21 mouse cellular contexts compared by ENCODE assay signal in genomic region chr6:102556497-102556896, GRCm38 (mm10). TPM values are rescaled to one million over a fixed set of nuclear protein-coding genes. Genes with fewer than 3 reads are reported as not detected.
DNase-seq lines count a peak whose midpoint lies in the region; ATAC-seq and TF ChIP-seq lines count a peak whose summit lies in the region.
"Had no signal": no experiment of that assay in that cellular context is flagged by ENCODE, and none has a peak within 500 bp of the region (broad histone marks: within the 10 kb centered on the region; RNA-seq: fewer than 3 reads in every experiment).

No protein-coding gene starts in this region.

- no peak overlapping the region for H3K9ac ChIP-seq in intestine, embryonic 15.5 days
- H3K9ac ChIP-seq in intestine, postnatal 0 days (ENCODE audit: low read depth, low read length) = no peak overlapping the region
- H3K9ac ChIP-seq: embryonic facial prominence, embryonic 15.5 days; lung, embryonic 14.5 days; midbrain, embryonic 15.5 days had no signal

- H3K9me3 ChIP-seq in intestine, embryonic 15.5 days = no peaks in the 10 kb centered on the region
- no peaks in the 10 kb centered on the region for H3K9me3 ChIP-seq in intestine, postnatal 0 days (ENCODE audit: control insufficient read depth)
- H3K9me3 ChIP-seq: embryonic facial prominence, embryonic 15.5 days; midbrain, embryonic 15.5 days had no signal

- TF ChIP-seq CTCF in intestine, postnatal 0 days (IDR thresholded peaks at IDR 0.05; ENCODE audit: low read depth) = no peak

- no peaks in the 10 kb centered on the region for H3K27me3 ChIP-seq in intestine, embryonic 15.5 days (replicated peaks)
- no peaks in the 10 kb centered on the region for H3K27me3 ChIP-seq in intestine, postnatal 0 days (replicated peaks; ENCODE audit: control insufficient read depth, insufficient read depth, low read length)
- H3K27me3 ChIP-seq: embryonic facial prominence, embryonic 15.5 days; midbrain, embryonic 15.5 days had no signal

- no peak overlapping the region for H3K27ac ChIP-seq in intestine, embryonic 15.5 days
- no peak overlapping the region for H3K27ac ChIP-seq in intestine, postnatal 0 days (ENCODE audit: low read depth, low read length)
- H3K27ac ChIP-seq: embryonic facial prominence, embryonic 15.5 days; gastrocnemius, adult 2 months; macrophage; midbrain, embryonic 15.5 days had no signal

- H3K4me2 ChIP-seq in intestine, embryonic 15.5 days (replicated peaks) = no peak overlapping the region
- H3K4me2 ChIP-seq in intestine, postnatal 0 days (replicated peaks; ENCODE audit: low read depth) = no peak overlapping the region
- H3K4me2 ChIP-seq: embryonic facial prominence, embryonic 15.5 days; lung, embryonic 14.5 days; midbrain, embryonic 15.5 days had no signal

- WGBS in intestine, embryonic 15.5 days = 58% methylated on average over 3 of the region's 3 CpGs
- WGBS in intestine, postnatal 0 days = 60% methylated on average over 3 of the region's 3 CpGs

- H3K36me3 ChIP-seq in intestine, embryonic 15.5 days = no peaks in the 10 kb centered on the region
- no peaks in the 10 kb centered on the region for H3K36me3 ChIP-seq in intestine, postnatal 0 days (ENCODE audit: control insufficient read depth, insufficient read depth)
- H3K36me3 ChIP-seq: embryonic facial prominence, embryonic 15.5 days; midbrain, embryonic 15.5 days had no signal

- H3K4me1 ChIP-seq in intestine, embryonic 15.5 days (replicated peaks) = no peaks in the 10 kb centered on the region
- H3K4me1 ChIP-seq in intestine, postnatal 0 days (replicated peaks; ENCODE audit: control insufficient read depth, insufficient read depth, low read length) = no peaks in the 10 kb centered on the region
- H3K4me1 ChIP-seq: embryonic facial prominence, embryonic 15.5 days had no signal

- no peak overlapping the region for H3K4me3 ChIP-seq in intestine, embryonic 15.5 days (replicated peaks)
- no peak overlapping the region for H3K4me3 ChIP-seq in intestine, postnatal 0 days (ENCODE audit: low read depth, low read length)
- H3K4me3 ChIP-seq: embryonic facial prominence, embryonic 15.5 days; gastrocnemius, adult 2 months; midbrain, embryonic 15.5 days had no signal

- peak; percentile 53; the same call in 1 of the 2 replicates for ATAC-seq in intestine, embryonic 15.5 days
- no peak for ATAC-seq in intestine, postnatal 0 days
- ATAC-seq in common myeloid progenitor, adult 5-6 weeks (replicated peaks; ENCODE audit: low read depth, poor library complexity, severe bottlenecking) = peak; percentile 92
- ATAC-seq in megakaryocyte progenitor cell, adult 5-6 weeks (replicated peaks; ENCODE audit: poor library complexity) = peak; percentile 94
- ATAC-seq: hindbrain, embryonic 16.5 days; midbrain, embryonic 15.5 days had no signal

- DNase-seq in liver = peak; percentile 70
- no peak for DNase-seq in kidney, postnatal 25 days
- DNase-seq in urinary bladder, postnatal 14 days (ENCODE audit: low spot score) = no peak
- DNase-seq: adrenal gland, postnatal 36 days; cerebellum, adult 9-10 months; embryo, embryonic 11 days; gastrocnemius, adult 2 months; kidney, adult 18-20 months; kidney, postnatal 4 days; layer of hippocampus, postnatal 36 days; lung, embryonic 14.5 days; retina, postnatal 1 day had no signal

RNA-seq across cellular contexts. Expression of gene Cntn3, which starts 16.4 kb away (rescaled TPM):
- 1.3 and 1.6 TPM in 2 replicates for polyA plus RNA-seq in intestine, embryonic 15.5 days (2015; fragmentation: Nextera tagmentation; extraction: Ambion mirVana)
- 0.74 and 0.82 TPM in 2 replicates for polyA plus RNA-seq in intestine, postnatal 0 days (2015; fragmentation: Nextera tagmentation; extraction: Ambion mirVana)
- total RNA-seq in common myeloid progenitor, adult 5-6 weeks (2017) = 0.19 TPM in 1 of 2 replicates, not detected in the other
- 0.02 TPM in 1 of 2 replicates, not detected in the other for total RNA-seq in megakaryocyte progenitor cell, adult 5-6 weeks (2015)
- total RNA-seq in megakaryocyte progenitor cell, adult 5-6 weeks (2017) = not detected in 2 replicates
- total RNA-seq: gastrocnemius, adult 2 months; granulocyte monocyte progenitor cell, adult 5-6 weeks had no signal
- polyA plus RNA-seq: macrophage had no signal
